Mouse (Mus musculus): ENCODE results near the gene Aprt. TPM values are rescaled to one million over a fixed set of nuclear protein-coding genes. Genes with fewer than 3 reads are reported as not detected.

Gene Aprt
- polyA plus RNA-seq, 1 experiment, result 108 TPM

- no peak overlapping the region for H3K4me3 ChIP-seq (replicated peaks; ENCODE audit: extremely low read depth, low read depth, low read length)
- WGBS, result 94% methylated on average over 16 of the region's 16 CpGs
- TF ChIP-seq POLR2A (IDR thresholded peaks at IDR 0.05; ENCODE audit: borderline replicate concordance, extremely low read depth, low read depth, low read length) (no peak), CTCF (IDR thresholded peaks at IDR 0.05; ENCODE audit: insufficient read depth, low read length) (no peak)
- peaks cover 13% of the 10 kb centered on the region for H3K4me1 ChIP-seq (ENCODE audit: control insufficient read depth, insufficient read depth, low read length)
- DNase-seq, result no peak
Measured at GRCm38 (mm10) chr8:122569996-122570395, 6.7 kb downstream of the Aprt start.

DNA sequence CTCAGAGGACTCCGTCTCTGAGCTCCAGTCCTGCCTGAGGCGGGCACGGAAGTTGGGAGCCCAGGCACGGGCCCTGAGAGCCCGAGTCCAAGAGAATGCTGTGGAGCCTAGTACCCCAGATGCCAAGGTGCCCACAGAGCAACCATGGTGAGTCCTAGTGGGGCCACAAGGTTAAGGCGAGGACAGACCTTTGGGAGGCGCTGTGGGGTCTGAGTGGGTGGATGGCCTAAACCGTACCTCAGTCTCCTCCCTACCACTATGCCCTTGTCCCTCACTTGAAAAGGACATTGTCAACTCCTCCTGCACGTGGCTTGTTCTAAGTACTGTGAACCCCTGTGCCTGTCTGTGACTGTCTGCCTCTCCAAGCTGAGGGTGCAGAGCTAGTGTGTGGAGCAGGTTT is 7.4 kb downstream of the Aprt start:
- H3K4me3 ChIP-seq (replicated peaks; ENCODE audit: extremely low read depth, low read depth, low read length), result no peak overlapping the region
- no peak for TF ChIP-seq CTCF (IDR thresholded peaks at IDR 0.05; ENCODE audit: insufficient read depth, low read length)
- no peak for TF ChIP-seq POLR2A (IDR thresholded peaks at IDR 0.05; ENCODE audit: borderline replicate concordance, extremely low read depth, low read depth, low read length)
- peaks cover 13% of the 10 kb centered on the region for H3K4me1 ChIP-seq (ENCODE audit: control insufficient read depth, insufficient read depth, low read length)
- WGBS, result 66% methylated on average over 9 of the region's 9 CpGs
- DNase-seq, result no peak

- no peak overlapping the region for H3K4me3 ChIP-seq (replicated peaks; ENCODE audit: extremely low read depth, low read depth, low read length)
- TF ChIP-seq CTCF (IDR thresholded peaks at IDR 0.05; ENCODE audit: insufficient read depth, low read length) (no peak), POLR2A (IDR thresholded peaks at IDR 0.05; ENCODE audit: borderline replicate concordance, extremely low read depth, low read depth, low read length) (no peak)
- 27% methylated on average over 10 of the region's 10 CpGs for WGBS
Measured at GRCm38 (mm10) chr8:122568881-122569309, 7.8 kb downstream of the Aprt start.

DNA sequence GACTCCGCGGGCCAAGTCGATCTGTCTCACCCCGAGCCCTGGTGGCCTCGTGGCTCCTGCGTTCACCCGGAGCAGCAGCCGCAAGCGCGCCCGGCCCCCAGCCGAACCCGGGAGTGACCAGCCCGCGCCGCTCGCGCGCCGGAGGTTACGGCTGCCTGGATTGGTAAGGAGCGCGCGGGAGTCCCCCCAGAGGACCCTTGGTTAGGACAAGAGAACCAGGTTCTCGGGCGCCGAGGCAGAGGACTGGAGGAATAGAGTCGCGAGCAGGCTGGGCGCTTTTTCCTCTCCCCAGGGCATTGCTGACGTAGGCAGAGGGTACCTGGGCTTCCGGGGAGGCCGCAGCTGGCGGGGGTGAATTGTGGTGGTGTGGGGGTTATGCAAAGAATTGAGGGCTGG is 8.6 kb downstream of the Aprt start:
- under 1% methylated on average over 34 of the region's 34 CpGs for WGBS
- no peak for DNase-seq
- TF ChIP-seq CTCF (IDR thresholded peaks at IDR 0.05; ENCODE audit: insufficient read depth, low read length) (no peak), POLR2A (IDR thresholded peaks at IDR 0.05; ENCODE audit: borderline replicate concordance, extremely low read depth, low read depth, low read length) (no peak)
- Histone ChIP-seq H3K4me1 (ENCODE audit: control insufficient read depth, insufficient read depth, low read length) (peaks cover 13% of the 10 kb centered on the region), H3K4me3 (replicated peaks; ENCODE audit: extremely low read depth, low read depth, low read length) (peak overlapping the region; percentile 85)

More at GRCm38 (mm10) chr8:122568881-122569309, 7.8 kb downstream of the Aprt start:
- H3K4me1 ChIP-seq (ENCODE audit: control insufficient read depth, insufficient read depth, low read length), result peaks cover 13% of the 10 kb centered on the region
- DNase-seq, result no peak

DNA sequence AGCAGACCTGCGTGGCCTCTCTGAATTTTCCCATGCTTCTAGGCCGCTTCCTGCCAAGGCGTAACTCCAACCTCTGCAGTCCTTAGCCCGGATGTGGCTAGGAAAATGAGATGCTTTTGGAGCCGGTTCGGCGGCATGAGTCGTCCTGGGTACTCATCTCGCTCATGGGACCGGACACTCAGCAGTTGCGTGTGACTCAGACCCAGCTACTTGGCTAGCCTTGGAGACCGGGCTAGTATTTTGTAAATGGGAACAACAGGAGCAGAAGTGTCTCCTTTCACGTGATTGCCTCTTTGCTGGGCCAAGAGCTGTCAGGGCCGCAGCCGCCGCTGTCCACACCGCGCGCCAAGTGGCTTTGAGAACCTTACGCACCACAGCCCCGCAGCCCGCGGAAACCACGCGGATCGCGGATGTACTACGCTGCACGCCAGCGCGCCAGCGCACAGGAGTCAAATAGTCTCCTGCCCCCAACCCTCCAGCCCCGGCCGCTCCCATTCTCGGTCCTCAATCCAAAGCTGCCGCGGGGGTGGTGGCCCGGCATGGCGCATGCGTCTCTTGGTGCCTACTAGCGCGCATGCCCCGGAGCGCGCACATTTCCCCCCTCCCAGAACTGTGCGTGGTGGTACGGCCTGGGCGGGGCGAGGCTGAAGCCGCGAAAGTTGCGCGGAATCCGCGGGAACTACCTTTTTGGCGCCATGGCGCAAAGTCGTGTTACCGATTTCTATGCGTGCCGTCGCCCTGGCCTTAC is 9.2 kb downstream of the Aprt start, which contains the start of gene Cdt1:
Gene Cdt1 (plus strand): TSS at position 655 of the 748 bp plus-strand sequence.
- H3K4me3 ChIP-seq (replicated peaks; ENCODE audit: extremely low read depth, low read depth, low read length), result peak within 1 kb of the TSS; percentile 92
- H3K4me1 ChIP-seq (ENCODE audit: control insufficient read depth, insufficient read depth, low read length), result peaks cover 13% of the 10 kb centered on the region
- WGBS, result under 1% methylated on average over 62 of the region's 62 CpGs
- peak; percentile 93 for DNase-seq
- peak; percentile 73; the same call in 1 of the 2 replicates for TF ChIP-seq POLR2A (IDR thresholded peaks at IDR 0.05; ENCODE audit: borderline replicate concordance, extremely low read depth, low read depth, low read length)
- TF ChIP-seq CTCF (IDR thresholded peaks at IDR 0.05; ENCODE audit: insufficient read depth, low read length), result no peak

GRCm38 (mm10) chr8:122566766-122567165 is 9.9 kb downstream of the Aprt start:
- peak overlapping the region; percentile 92 for H3K4me3 ChIP-seq (replicated peaks; ENCODE audit: extremely low read depth, low read depth, low read length)
- no peak for DNase-seq
- no peak for TF ChIP-seq POLR2A (IDR thresholded peaks at IDR 0.05; ENCODE audit: borderline replicate concordance, extremely low read depth, low read depth, low read length)
- no peak for TF ChIP-seq CTCF (IDR thresholded peaks at IDR 0.05; ENCODE audit: insufficient read depth, low read length)
- peaks cover 13% of the 10 kb centered on the region for H3K4me1 ChIP-seq (ENCODE audit: control insufficient read depth, insufficient read depth, low read length)
- WGBS, result 13% methylated on average over 6 of the region's 6 CpGs

- H3K4me3 ChIP-seq (replicated peaks; ENCODE audit: extremely low read depth, low read depth, low read length), result no peak overlapping the region
- no peak for DNase-seq
- TF ChIP-seq CTCF (IDR thresholded peaks at IDR 0.05; ENCODE audit: insufficient read depth, low read length), result no peak
- no peak for TF ChIP-seq POLR2A (IDR thresholded peaks at IDR 0.05; ENCODE audit: borderline replicate concordance, extremely low read depth, low read depth, low read length)
- H3K4me1 ChIP-seq (ENCODE audit: control insufficient read depth, insufficient read depth, low read length), result peaks cover 18% of the 10 kb centered on the region
- WGBS, result 70% methylated on average over 25 of the region's 25 CpGs
Measured at GRCm38 (mm10) chr8:122564363-122565352, 12.1 kb downstream of the Aprt start.

DNA sequence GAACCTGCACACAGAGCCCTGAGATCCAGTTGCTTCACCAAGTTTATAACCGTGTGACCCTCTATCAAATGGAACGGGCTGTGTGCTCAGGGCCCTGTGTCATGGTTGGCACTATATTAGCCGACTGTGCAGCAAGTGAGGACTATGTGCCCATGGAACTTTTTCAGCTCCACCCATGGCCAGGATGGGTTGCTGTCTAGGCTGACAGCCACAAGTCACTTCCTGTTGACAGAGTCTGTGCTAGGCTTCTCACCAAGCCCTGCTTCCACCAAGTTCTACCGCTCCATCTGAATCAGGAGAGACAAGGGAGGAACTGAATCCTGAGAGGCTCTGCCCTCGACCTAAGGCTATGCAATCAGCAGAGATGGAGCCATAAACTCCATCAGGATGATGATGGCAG is 15.5 kb downstream of the Aprt start:
- Histone ChIP-seq H3K4me1 (ENCODE audit: control insufficient read depth, insufficient read depth, low read length) (peaks cover 5% of the 10 kb centered on the region), H3K4me3 (replicated peaks; ENCODE audit: extremely low read depth, low read depth, low read length) (no peak overlapping the region)
- no peak for TF ChIP-seq POLR2A (IDR thresholded peaks at IDR 0.05; ENCODE audit: borderline replicate concordance, extremely low read depth, low read depth, low read length)
- no peak for TF ChIP-seq CTCF (IDR thresholded peaks at IDR 0.05; ENCODE audit: insufficient read depth, low read length)
- DNase-seq, result no peak
- WGBS, result 41% methylated on average over 5 of the region's 5 CpGs

DNA sequence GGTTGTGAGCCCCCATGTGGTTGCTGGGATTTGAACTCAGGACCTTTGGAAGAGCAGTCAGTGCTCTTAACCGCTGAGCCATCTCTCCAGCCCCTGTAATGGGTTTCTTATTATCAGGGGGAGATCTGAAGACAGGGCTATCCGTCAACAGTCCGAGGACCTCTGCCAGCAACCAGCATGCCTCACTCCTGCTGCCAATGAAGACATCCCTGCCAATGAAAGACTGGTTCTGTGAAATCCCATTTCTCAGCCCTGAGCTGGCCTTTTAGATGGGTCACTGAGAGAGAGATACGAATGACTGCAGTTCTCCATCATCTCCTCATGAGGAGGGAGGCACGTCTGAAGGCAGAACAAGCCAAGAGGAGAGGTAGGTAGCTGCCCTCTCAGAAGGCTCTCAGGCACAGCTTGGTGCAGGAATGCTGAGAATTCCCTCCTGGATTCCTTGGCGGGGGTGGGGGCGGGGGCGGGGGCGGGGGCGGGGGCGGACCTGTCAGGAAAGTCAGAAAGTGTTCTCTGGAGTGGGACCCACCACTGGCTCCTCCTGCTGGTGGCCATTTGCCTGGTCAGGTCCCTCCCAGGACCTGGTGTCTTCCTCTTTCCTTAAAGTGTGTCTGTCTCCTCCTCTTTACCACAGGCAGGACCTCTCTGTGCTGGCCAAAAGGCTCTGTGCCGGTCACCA is 17.9 kb downstream of the Aprt start:
- Histone ChIP-seq H3K4me1 (ENCODE audit: control insufficient read depth, insufficient read depth, low read length) (peaks cover 5% of the 10 kb centered on the region), H3K4me3 (replicated peaks; ENCODE audit: extremely low read depth, low read depth, low read length) (no peak overlapping the region)
- no peak for TF ChIP-seq POLR2A (IDR thresholded peaks at IDR 0.05; ENCODE audit: borderline replicate concordance, extremely low read depth, low read depth, low read length)
- DNase-seq, result peak; percentile 34
- 25% methylated on average over 12 of the region's 12 CpGs for WGBS
